Mouse (Mus musculus): ENCODE measurements around the gene Taok3.
A peak's percentile ranks its signal among the peaks of the same experiment; 100 is the strongest.

The Taok3 gene

DNA sequence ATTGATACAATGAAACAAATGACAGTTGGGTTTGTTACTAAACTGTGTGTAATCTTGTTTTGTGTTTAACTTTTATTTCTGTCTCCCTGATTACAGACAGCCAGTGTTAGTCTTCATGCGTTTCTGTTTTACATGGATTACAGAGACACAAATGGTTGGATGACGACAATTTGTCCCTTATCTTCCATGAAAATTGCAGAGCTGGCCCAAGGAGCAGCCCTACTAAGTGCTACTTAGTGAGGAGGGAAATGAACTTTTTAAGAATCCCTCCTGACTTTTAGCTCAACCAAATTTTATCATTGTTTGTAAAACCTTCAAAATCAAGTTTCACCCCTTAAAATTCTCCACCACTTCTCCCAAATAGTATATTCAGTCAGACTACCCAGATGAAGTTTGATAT is 1.7 kb upstream of the Taok3 start:
- no peak for DNase-seq

DNA sequence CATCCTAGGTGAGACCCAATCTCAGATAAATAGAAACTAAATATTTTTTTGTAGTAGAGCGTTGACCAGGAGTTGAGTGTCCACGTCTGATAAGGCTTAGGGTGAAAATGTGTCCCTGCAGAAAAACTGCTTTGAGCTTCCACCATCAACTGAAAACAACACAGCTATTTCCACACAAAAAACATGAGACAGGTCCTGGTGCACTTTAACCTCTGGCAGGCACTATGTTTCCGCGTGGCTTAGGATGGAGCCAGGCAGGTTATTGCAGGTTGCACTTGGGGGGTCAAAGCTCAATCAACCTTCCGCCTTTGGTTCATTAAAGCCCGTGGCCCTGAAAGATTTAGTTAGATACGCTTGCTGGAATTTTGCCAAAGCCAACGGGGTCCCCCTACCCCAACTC is 1.1 kb upstream of the Taok3 start:
- DNase-seq = no peak

DNA sequence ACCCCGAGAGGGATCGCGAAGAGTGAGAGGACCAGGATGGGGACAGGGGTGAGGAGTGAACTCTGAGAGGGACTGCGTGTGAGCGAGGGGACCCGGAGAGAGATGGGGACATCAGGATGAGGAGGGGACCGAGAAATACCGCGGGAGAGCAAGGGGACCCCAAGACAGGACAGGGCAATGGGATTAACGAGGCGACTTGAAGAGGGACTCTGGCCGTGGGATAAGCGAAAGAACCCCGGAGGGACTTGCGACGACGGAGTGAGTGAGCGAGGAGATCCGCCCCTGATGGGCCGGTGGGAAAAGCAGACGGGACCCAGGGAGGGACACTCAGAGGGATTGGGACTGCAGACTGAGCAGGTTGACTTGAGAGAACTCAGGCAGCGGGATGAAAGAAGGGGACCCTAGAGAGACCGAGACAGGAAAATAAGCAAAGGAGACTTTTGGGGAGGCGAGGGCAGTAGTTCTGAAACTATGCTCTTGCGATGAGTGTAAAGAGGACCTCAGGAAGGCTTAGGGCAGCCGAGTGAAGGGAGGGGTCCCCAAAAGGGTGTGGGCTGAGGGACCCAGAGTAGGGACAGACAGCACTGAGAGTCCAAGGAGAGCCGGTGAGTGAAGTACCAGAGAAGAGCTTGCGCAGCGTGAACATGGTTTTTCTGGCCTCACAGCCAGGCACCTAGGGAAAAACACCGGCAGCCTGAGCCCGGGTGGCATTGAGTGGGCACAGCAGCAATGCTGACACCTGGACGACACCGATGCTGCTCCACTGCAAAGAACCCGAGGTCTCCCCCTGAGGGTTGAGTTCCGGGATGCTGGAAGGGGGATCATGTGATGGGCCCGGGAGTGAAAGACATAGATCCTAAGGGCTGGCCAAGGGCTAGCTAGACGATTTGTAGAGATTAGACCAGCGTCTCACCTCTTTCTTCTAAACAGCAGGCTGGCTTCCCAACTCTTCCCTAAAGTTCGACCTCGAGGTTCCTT is 849 bp downstream of the Taok3 start:
- peak; percentile 30 for DNase-seq

DNA sequence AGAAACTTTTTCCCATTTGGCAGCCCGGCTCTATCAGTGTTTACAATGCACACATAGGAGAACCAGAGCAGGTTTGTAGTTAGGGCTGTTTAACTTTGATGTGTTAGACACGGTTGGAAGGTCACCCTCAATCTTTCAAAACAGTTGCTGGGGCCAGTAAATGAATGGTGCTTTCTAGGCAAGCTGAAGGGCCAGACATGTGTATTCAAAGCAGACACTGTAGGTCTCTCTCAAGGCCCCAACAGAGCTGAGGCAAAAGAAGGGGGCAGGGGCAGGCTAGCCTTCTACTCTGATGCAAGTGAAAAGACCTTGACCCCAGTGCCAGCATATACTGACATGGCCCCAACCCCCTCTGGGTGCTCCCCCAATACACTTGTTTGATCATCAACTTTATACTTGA is 1.7 kb downstream of the Taok3 start:
- DNase-seq = no peak

DNA sequence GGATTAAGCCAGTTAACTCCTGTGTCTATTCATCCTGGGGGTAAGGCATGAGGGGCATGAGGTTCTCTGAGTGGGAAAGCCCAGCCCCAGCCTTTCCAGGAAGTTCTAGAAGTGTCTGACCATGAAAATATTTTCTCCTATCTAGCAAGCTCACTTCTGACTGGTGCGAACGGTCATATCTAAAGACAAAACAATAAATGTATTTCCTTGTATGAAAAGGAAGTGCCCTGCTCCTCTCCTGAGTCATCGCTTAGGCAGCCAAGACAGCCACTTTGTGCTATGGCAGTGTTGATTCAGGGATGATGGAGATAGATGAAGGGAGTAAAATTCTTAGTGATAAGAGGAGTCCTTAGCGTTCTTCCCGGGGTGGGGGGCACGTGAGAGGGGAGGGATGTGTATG is 3.2 kb downstream of the Taok3 start:
- no peak for DNase-seq

DNA sequence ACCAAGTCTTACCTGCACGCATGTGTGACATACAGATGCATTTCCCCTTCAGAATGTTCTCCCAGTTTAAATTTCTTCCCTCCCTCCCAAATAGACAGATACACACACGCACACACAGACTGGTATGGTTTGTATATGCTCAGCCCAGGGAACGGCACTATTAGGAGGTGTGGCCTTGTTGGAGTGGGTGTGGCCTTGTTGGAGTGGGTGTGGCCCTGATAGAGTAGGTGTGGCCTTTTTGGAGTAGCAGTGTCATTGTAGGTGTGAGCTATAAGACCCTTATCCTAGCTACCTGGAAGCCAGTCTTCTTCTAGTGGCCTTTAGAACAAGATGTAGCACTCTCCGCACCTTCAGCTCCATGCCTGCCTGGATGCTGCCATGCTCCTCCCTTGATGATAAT is 3.9 kb downstream of the Taok3 start:
- DNase-seq = no peak

DNA sequence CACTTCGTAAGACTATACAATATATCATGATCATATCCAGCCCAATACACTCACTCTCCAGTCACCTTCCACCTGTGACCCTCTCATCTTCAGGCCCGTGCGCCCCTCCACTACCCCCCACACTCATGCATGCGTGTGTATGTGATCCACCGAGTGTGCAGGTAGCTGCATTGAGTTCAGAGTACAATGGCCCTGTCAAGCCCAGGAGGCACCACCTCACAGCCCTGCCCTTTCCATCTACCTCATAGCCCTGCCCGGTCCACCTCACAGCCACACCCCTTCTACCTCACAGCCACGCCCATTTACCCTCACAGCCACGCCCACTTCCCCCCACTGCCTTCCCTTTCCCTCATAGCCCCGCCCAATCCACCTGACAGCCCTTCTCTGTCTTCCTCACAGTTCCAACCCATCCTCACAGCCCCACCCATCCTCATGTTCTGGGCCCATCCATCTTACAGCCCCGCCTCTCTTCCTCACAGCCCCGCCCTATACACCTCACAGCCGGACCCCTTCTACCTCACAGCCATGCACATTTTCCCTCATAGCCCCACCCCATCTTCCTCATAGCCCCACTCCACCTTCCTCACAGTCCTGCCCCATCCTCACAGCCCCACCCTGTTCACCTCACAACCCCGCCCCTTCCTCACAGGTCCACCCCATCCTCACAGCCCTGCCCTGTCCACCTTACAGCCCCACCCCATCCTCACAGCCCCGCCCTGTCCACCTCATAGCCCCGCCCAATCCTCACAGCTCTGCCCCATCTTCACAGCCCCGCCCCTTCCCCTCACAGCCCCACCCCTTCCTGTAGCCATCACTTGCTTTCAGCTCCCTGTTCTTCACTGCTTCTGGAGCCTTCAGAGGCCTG is 5.8 kb downstream of the Taok3 start:
- no peak for DNase-seq

DNA sequence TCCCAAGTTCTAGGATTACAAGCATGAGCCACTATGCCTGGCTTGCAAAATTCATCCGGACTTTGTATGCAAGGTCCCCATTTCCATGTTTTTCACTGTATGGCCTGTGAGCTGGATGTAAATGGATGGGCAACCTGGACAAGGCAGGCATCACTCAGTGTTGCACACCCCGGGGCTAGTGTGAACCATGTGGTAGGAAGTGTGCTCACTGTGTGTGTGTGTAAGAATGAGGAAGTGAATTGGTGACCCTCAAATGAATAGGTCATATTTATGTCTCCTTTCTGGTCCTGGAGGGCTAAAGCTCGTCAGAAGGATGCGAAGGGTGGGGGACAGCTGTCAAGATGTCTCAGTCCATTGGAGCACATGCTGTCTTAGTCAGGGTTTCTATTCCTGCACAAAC is 7.1 kb downstream of the Taok3 start:
- no peak for DNase-seq

DNA sequence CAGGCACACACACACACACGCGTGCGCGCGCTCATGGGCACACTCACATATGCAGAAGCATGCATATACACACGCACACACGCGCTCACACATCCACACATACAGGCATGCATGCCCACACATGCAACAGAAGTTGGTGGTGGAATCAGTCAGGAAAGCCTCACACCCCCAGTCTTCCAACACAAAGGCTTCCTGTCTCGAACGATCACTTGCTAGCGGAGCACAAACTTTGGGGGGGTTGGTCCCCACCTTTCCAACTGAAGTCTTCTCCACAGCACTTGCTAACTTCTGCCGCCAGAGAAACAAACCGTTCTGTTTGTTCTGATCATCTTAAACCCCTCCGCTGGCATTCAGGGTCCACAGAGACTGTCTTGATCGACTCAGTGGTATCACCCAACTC is 10.8 kb downstream of the Taok3 start:
- peak; percentile 59 for DNase-seq

DNA sequence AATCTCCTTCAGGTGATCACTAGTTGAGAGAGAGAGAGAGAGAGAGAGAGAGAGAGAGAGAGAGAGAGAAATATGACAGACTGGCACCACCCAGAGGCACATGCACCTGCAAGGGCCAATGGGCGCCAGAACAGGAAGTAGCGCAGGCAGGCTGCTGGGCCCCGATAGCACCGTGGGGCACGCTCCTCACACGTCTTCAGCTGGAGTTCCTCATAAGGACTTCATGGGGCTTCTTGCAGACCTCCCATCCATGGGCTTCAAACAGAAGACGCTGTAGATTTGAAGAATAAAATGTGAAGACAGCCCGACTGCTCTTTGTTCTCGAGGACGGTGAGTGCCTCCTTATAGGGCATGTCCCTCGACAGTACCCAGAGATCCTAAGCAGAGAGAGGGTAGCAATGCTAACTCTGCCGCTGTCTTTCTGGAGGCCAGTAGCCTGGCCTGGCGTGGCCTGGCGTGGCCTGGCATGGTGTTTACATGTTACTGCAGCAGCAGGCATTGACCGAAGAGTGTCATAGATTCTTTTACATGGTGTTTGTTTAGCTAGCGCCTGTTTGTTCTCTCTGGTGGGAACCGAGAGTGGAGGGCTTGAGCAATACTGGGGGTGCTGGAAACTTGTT is 13.6 kb downstream of the Taok3 start:
- DNase-seq = peak; percentile 85

DNA sequence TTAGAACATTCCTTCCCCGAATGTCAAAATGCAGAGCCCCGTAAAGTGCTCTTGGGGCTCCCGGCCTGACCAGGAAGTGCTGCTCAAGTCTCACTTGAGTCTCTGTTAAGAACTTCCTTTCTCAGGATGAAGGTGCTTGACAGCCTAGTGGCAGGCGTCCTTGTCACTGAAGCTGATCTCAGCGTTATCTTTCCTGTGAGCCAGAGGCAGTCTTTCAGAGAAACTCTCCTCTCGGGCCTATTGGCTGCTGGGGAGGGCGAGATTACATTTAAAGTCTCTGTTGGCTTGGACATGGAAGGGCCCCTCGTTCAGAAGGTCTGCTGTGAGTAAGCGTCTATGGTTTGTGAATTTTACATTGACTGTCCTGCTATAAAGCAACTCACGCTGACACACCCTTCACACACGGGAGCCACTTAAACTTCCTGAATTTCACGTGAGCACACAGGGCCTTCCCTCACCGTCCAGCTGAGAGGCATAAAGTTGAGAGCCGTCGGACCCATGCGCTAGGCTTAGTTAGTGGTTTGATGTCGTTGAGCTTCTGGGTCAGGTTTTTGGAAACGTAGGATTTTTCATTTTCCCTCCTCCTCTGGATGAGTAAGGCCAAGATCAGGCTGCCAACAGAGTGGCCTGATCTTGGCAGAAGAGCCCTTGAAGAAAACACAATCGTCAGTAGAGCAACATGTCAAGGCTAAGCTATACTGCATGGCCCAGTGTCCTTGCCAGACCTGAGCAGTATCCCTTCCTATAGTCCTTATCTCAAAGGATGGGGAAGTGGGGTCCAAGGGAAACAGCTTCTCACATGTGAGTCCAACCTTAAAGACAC is 14.3 kb downstream of the Taok3 start:
- peak; percentile 60 for DNase-seq

DNA sequence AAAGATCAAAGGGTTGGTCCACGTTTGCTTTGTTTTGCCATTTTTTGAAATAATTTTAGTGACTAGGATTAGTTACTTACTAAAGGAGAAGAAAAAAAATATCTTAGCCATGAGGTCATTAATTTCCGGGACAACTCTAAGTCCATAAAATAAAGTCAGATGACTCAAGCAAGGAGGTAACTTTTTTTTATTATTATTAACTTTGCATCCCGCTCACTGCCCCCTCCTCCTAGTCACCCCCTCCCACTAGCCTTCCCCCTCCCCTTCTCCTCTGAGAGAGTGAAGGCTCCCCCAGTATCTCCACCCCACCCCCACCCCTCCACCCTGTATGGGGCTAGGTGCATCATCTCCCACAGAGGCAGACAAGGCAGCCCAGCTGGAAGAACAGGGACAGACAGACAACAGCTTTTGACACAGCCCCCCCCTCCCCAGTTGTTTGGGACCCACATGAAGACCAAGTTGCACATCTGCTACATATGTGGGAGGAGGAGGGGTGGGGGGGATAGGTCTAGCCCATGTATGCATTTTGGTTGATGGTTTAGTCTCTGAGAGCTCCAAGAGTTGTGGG is 15.0 kb downstream of the Taok3 start:
- no peak for DNase-seq

DNA sequence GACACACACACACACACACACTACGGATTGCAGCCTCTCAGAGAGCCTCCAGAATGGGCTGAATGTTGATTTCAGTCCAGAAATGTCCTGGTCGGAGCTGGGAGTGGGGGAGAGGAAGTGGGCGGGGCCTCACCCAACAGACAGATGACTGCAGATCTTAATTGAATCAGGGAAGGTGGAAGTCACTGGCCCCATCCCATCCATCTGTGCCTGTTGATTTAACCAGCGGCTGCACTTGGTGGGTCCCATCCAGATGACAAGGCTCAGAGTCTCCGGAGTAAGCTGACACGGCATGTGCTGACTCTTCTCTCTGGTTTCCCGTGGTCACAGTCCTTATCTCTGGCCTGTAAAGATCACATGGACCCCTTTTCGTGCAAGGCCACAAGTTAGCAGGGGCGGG is 15.9 kb downstream of the Taok3 start:
- DNase-seq = peak; percentile 62

DNA sequence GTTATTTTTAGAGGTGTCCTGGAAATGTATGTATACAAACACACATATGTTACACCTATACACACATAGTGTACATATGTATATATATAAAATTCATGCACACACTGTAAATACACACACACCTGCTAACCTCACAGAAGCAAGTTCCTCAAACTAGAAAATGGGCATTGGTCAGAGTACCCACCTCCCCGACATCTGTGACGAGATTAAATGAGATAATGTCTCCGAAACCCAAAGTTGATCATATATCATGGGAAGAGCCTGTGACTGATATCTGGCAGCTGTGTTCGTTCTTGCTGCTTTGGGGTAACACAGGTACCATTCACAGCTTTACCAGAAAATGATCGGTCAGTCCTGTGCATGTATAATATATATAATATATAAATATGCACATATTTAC is 16.6 kb downstream of the Taok3 start:
- no peak for DNase-seq

DNA sequence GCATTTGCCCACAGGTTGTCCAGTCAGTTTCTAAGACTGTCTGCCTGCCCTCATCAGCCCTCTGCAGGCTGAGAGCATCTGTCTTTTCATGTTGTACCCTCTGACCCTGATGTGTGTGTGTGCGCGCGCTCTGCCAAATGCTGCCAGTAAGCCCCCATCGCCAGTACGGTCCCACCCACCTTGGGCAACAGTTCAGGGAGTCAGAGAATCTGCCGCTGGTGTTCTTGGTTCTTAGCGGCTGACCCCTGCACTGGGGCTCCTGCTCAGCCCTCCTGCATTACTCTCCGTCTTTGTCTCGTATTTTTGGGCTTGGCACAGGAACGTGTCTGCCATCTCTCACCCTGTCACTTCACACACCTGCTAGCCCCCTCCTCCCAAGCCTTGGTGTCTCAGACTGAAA is 17.1 kb downstream of the Taok3 start:
- DNase-seq = no peak

DNA sequence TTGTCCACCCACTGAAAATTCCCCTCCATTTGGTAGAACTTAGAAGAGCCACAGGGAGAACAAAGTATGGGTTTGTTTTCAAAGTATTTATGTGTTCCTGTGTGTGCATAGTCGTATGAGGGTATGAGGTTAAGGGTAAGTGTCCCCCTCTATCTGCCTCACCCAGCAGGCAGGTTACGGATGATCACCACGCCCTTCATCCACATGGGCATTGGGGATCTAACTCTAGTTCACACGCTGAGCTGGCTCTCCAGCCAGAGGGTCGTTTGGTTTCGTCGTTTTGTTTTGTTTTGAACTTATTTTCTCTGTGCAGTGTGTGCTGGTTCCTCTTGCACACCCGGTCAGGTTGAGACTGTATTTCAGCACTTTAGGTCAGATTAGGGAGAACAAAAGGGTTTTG is 17.7 kb downstream of the Taok3 start:
- no peak for DNase-seq

DNA sequence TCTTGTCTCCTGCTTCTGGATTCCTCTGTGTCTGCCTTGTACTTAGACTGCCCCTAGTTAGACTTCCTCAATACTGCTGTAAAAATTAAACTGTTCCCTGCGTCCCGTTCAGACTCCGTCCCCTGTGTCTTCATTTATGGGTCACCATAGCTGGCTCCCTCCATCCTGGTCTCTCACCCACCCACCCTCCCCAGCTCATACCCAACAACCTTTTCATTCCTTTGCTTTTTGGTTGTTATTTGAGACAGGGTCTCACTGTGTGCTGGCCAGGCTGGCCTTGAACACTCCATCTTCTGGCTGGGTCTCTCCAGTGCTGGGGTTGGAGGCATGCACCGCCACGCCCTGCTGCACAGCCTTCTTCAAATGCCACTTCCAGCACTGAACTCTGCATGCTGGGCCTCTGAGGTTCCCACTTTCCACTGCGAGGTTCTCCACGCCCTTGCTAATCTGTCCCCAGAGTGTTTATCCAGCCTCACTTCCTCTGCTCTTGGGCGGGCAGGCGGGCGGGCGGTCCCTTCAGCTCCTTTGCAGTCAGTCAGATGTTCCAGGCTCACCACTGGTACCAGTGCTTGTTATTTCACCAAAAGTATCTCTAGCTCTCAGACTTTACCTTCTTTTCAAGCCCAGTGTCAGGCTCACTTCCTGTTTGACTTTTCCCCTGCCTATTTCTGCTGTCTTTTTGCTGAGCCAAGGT is 18.5 kb downstream of the Taok3 start:
- peak; percentile 58 for DNase-seq

DNA sequence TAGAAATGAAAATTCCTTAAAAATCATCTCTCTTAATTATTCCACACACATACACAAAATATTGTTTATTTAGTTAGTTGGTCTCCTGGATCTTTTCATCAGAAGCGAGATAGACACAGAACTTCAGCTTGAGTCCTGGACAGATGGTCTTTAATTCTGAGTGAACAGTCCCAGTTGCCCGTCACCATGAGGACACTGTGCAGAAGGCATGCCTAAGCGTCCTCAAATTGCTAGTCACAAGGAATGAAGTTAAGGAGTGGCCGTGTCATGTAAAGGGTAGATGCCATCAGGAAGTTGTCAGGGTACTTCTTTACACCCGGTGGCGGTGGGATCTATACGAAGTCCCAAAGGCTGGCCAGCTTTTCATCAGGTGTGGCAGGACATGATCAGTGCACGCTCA is 19.9 kb downstream of the Taok3 start:
- no peak for DNase-seq

DNA sequence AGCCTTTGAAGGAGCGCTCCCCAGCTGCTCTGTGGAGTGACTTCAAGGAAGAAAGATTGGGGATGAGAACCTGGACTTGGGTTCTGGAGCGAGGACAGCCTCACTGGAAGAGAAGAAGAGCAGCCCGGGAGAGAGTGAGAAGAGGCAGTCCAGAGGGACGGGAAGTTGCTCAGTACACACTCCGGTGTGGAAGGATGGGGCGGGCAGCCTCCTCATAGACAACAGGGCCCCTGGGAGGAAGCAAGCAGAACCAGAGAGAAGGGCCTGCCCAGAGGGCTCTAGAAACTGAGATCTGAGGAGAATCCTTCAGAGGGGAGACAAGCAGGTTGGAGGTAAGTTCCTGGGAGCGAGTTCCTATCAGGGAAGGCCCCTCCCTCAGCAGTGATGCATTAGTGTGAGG is 20.4 kb downstream of the Taok3 start:
- no peak for DNase-seq

DNA sequence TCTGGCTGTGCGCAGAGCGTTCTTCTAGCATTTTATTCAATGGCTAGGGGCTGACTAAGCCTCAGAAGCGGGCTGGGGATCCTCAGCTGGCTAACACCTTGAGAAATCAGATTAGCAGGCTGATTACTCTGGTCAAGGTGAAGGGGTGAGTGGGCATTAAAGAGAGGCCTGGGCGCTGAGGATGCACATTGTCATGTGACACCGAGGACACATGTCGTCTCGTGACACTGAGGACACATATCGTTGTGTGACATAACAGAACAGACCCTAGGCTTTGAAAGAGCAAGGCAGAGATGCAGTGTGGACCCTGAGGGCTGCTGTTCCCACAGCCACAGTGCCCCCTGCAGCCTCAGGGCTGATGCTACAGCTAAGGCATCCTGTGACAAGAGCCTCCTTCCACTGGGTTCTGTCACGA is 23.8 kb downstream of the Taok3 start:
- DNase-seq = peak; percentile 79

DNA sequence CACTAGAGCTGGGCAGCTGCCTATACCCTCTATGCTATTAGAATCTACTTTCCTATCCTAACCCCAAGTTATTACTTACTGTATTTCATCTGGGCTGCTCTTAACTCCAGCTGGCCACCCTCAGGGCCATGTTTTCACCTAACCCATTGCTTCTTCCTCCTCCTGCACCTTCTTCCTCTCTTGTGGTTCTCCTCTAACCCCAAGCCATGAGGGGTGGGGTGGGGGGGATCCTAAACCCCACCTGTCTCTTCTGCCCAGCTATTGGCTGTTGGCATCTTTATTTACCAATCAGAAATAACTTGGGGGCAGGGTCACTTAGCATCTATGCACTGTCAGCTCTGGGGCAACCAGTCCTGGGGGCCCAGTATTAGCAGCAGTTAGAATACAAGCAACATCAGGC is 26.2 kb downstream of the Taok3 start:
- peak; percentile 39 for DNase-seq
